Mouse (Mus musculus) adrenal gland, adult 2 months (tissue): ENCODE measurements at regions not wholly inside any gene's neighbourhood (a gene's known extent, or its start where the extent isn't known, plus 50 kb on each side); places are given as distances from the start of the nearest gene placed in this dataset.

Experiments used
- DNase-seq: peaks from one replicate; pipeline ENCODE4 v3.0.0; 2021

- no peak for DNase-seq
These were observed 173.9 kb upstream of the Clec14a start for GRCm38 (mm10) chr12:58443007-58443406.

GRCm38 (mm10) chr12:58441962-58442361 lies 172.9 kb upstream of the Clec14a start:
- DNase-seq, result no peak

DNA sequence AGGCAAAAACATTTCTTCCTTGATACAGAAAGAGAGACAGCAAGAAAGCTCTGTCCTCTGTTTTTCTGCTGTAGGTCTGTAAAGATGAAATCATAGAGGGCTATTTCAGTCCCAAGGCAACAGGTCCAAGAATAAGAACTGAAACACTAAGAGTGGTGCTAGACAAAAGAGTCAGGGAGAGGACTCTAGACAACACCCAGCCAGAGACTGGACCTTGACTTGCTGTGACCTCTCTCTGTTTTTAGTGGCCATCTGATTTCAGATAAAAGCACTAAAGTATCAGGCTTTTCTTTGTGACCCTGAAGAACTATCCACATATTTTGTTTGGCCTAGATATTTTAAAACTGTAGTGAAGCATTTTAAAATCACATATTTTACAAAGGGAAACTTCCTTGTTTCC lies 171.6 kb upstream of the Clec14a start:
- DNase-seq, result peak; percentile 12

GRCm38 (mm10) chr12:58437031-58437430 lies 167.9 kb upstream of the Clec14a start:
- DNase-seq, result no peak

GRCm38 (mm10) chr12:58434504-58434903 lies 165.4 kb upstream of the Clec14a start:
- no peak for DNase-seq

- no peak for DNase-seq
These were observed 160.8 kb upstream of the Clec14a start for GRCm38 (mm10) chr12:58429929-58430328.

DNA sequence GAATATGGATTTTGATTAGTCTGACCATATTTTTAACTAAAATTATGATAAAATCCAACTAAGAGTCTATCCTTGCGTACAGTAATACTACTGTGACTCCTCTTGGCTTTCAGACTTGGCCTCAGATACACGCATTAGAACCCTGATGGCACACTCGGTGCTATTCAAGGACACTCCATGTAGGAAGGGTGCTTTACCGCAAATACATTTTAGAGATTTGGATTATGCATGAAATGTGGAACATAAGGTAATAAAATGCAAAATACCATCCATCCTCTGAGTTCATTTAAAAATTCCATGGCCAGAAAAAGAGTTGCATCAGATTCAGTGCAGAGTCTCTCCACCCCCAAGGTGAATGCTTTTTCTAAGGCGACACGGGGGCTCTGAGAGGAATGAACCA lies 157.7 kb upstream of the Clec14a start:
- no peak for DNase-seq

GRCm38 (mm10) chr12:58425961-58426360 lies 156.9 kb upstream of the Clec14a start:
- no peak for DNase-seq

GRCm38 (mm10) chr12:58423581-58423980 lies 154.5 kb upstream of the Clec14a start:
- no peak for DNase-seq

GRCm38 (mm10) chr12:58401904-58402303 lies 132.8 kb upstream of the Clec14a start:
- no peak for DNase-seq

DNA sequence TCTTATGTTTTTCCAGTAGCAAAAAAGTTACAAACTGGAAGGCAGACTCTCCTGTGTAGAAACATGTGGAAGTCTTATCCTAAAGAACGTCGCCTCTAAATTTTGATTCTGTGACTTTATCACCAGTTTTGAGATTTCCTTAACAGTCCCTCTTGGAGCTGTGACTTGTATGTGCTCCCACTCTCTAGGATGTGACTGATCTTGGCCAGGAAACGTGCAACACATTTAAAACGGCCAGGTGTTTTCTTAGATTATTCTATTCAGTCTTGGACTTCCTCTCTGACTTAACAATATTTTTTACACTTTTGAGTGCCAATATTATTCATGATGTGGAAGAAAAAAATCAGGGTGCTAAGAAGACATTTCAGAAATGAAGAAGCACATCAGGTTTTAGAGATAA lies 91.2 kb upstream of the Clec14a start:
- no peak for DNase-seq

DNA sequence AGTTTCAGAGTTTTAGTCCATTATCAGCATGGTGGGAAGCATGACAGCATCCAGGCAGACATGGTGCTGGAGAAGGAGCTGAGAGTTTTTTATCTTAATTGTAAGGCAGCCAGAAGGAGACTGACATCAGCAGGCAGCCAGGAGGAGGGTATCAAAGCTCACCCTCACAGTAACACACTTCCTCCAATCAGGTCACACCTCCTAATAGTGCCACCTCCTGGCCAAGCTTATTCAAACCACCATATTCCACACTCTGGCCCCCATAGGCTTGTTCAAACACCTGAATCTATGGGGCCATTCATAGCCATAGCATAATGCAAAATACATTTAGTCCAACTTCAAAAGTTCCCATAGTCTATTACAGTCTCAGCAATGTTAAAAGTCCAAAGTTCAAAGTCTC lies 65.1 kb upstream of the Clec14a start:
- no peak for DNase-seq

- no peak for DNase-seq
These were observed 60.8 kb upstream of the Clec14a start for GRCm38 (mm10) chr12:58329913-58330312.

DNA sequence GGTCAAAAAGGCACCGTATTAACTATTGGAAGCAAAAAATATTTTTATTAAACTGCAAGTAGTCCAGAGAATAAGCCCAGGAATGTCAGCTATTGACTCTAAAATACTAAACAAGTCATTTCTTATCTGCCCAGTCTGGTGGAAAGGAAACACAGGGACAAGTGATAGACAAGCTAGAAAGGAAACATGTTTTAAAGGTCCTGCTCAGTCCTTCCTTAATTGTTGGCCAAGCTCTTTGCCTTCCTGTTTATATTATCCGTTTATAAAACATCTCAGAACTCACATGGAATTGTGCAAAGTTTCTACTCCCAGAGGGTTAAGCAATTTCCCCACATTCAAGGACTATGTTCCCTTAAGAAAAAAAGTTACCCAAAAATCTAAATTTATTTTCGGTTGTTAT lies 54.9 kb upstream of the Clec14a start:
- DNase-seq, result no peak
